Comparison of ENCODE assay signal across 27 mouse cellular contexts in the genomic region with DNA sequence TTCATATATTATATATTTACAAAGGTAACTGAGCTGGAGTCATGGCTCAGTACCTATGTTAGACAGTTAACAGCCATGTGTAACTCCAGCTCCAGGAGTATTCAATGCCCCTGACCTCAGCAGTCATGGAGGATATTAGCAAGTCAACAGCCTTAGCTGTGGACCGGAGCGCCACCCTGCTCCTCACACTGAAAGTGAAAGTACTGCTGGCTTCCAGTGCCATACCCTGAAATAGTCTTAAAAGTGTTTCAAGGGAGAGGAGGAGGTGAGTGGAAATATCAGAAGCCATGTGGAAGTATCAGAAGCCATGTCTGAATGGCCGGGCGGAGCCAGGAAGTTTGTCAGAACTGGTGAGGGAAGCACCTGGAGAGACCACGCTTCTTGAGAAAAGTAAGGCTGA. TPM values are rescaled to one million over a fixed set of nuclear protein-coding genes. Genes with fewer than 3 reads are reported as not detected.
DNase-seq lines count a peak whose midpoint lies in the region; ATAC-seq and TF ChIP-seq lines count a peak whose summit lies in the region.
"Had no signal": no experiment of that assay in that cellular context is flagged by ENCODE, and none has a peak within 500 bp of the region (broad histone marks: within the 10 kb centered on the region; RNA-seq: fewer than 3 reads in every experiment).

No protein-coding gene starts in this region.

- H3K9me3 ChIP-seq in intestine, postnatal 0 days (ENCODE audit: control insufficient read depth), result no peaks in the 10 kb centered on the region
- H3K9me3 ChIP-seq in intestine, embryonic 16.5 days (ENCODE audit: control insufficient read depth, low read length), result no peaks in the 10 kb centered on the region
- H3K9me3 ChIP-seq: embryonic facial prominence, embryonic 13.5 days; G1E; heart, embryonic 12.5 days; hindbrain, embryonic 10.5 days; intestine, embryonic 15.5 days; limb, embryonic 12.5 days had no signal

- H3K36me3 ChIP-seq in intestine, postnatal 0 days (ENCODE audit: control insufficient read depth, insufficient read depth), result no peaks in the 10 kb centered on the region
- H3K36me3 ChIP-seq in intestine, embryonic 16.5 days (ENCODE audit: control insufficient read depth, insufficient read depth, low read length), result no peaks in the 10 kb centered on the region
- H3K36me3 ChIP-seq: embryonic facial prominence, embryonic 13.5 days; heart, embryonic 12.5 days; hindbrain, embryonic 10.5 days; intestine, embryonic 15.5 days; limb, embryonic 12.5 days had no signal

- WGBS in intestine, postnatal 0 days, result 81% methylated on average over 5 of the region's 5 CpGs
- 88% methylated on average over 5 of the region's 5 CpGs for WGBS in intestine, embryonic 16.5 days

- H3K27ac ChIP-seq in intestine, postnatal 0 days (ENCODE audit: low read depth, low read length), result no peak overlapping the region
- no peak overlapping the region for H3K27ac ChIP-seq in intestine, embryonic 16.5 days (ENCODE audit: low read length)
- H3K27ac ChIP-seq in left cerebral cortex, adult 2 months, result no peak overlapping the region
- H3K27ac ChIP-seq: embryonic facial prominence, embryonic 13.5 days; hindbrain, embryonic 10.5 days; intestine, embryonic 15.5 days; limb, embryonic 12.5 days had no signal

- peak; percentile 53 for DNase-seq in CD4-positive helper T cell, adult 2 months (ENCODE audit: low read depth, low spot score)
- DNase-seq in ZHBTc4 (ENCODE audit: low read depth, low spot score), result peak; percentile 21
- DNase-seq in cerebellum, adult 9-11 months, result no peak
- no peak for DNase-seq in urinary bladder, postnatal 14 days (ENCODE audit: low spot score)
- no peak for DNase-seq in left cerebral cortex, adult 2 months (ENCODE audit: extremely low spot score in 1 of 2, low spot score in 2 of 2)
- DNase-seq: adrenal gland, postnatal 10 days; cerebellum, adult 11-12 months; gastrocnemius, postnatal 25 days; kidney, postnatal 14 days; right cerebral cortex, adult 18-20 months; thymus, adult 2 months had no signal

- ATAC-seq in intestine, postnatal 0 days, result no peak
- no peak for ATAC-seq in intestine, embryonic 16.5 days
- ATAC-seq in megakaryocyte, adult 5-6 weeks (ENCODE audit: poor library complexity, severe bottlenecking), result 0 out of 2 replicates have a peak, but pooled peaks have one; percentile 17
- ATAC-seq: intestine, embryonic 15.5 days; midbrain, embryonic 16.5 days had no signal

- no peaks in the 10 kb centered on the region for H3K4me1 ChIP-seq in intestine, postnatal 0 days (replicated peaks; ENCODE audit: control insufficient read depth, insufficient read depth, low read length)
- no peaks in the 10 kb centered on the region for H3K4me1 ChIP-seq in intestine, embryonic 16.5 days (ENCODE audit: control insufficient read depth, insufficient read depth, low read length)
- H3K4me1 ChIP-seq: embryonic facial prominence, embryonic 13.5 days; heart, embryonic 12.5 days; hindbrain, embryonic 10.5 days; intestine, embryonic 15.5 days; limb, embryonic 12.5 days had no signal

- no peak overlapping the region for H3K4me2 ChIP-seq in intestine, postnatal 0 days (replicated peaks; ENCODE audit: low read depth)
- no peak overlapping the region for H3K4me2 ChIP-seq in intestine, embryonic 16.5 days (ENCODE audit: low read depth, low read length)
- H3K4me2 ChIP-seq: embryonic facial prominence, embryonic 13.5 days; heart, embryonic 12.5 days; intestine, embryonic 15.5 days; limb, embryonic 12.5 days had no signal

- intact Hi-C loops in left cerebral cortex, adult 2 months (cut with DNase I), result no loop called here

- no peak overlapping the region for H3K9ac ChIP-seq in intestine, postnatal 0 days (ENCODE audit: low read depth, low read length)
- no peak overlapping the region for H3K9ac ChIP-seq in intestine, embryonic 16.5 days (ENCODE audit: low read depth, low read length)
- H3K9ac ChIP-seq: embryonic facial prominence, embryonic 13.5 days; heart, embryonic 12.5 days; intestine, embryonic 15.5 days; limb, embryonic 12.5 days had no signal

- peak; percentile 26 for TF ChIP-seq CTCF in intestine, postnatal 0 days (IDR thresholded peaks at IDR 0.05; ENCODE audit: low read depth)
- TF ChIP-seq CTCF in left cerebral cortex, adult 2 months (IDR thresholded peaks at IDR 0.05), result no peak

- no peak overlapping the region for H3K4me3 ChIP-seq in intestine, postnatal 0 days (ENCODE audit: low read depth, low read length)
- no peak overlapping the region for H3K4me3 ChIP-seq in intestine, embryonic 16.5 days (ENCODE audit: low read length)
- H3K4me3 ChIP-seq in left cerebral cortex, adult 2 months, result no peak overlapping the region
- H3K4me3 ChIP-seq: embryonic facial prominence, embryonic 13.5 days; heart, embryonic 12.5 days; hindbrain, embryonic 10.5 days; intestine, embryonic 15.5 days; limb, embryonic 12.5 days; megakaryocyte, embryonic 14.5 days had no signal

- no peaks in the 10 kb centered on the region for H3K27me3 ChIP-seq in intestine, postnatal 0 days (replicated peaks; ENCODE audit: control insufficient read depth, insufficient read depth, low read length)
- H3K27me3 ChIP-seq in intestine, embryonic 16.5 days (replicated peaks; ENCODE audit: control insufficient read depth, insufficient read depth, low read length), result no peaks in the 10 kb centered on the region
- H3K27me3 ChIP-seq: embryonic facial prominence, embryonic 13.5 days; heart, embryonic 12.5 days; intestine, embryonic 15.5 days; limb, embryonic 12.5 days had no signal

RNA-seq across cellular contexts. Expression of gene Ccrl2, which starts 10.1 kb away (rescaled TPM):
- 2.7 and 3.8 TPM in 2 replicates for polyA plus RNA-seq in intestine, postnatal 0 days (2015; fragmentation: Nextera tagmentation; extraction: Ambion mirVana)
- polyA plus RNA-seq in intestine, embryonic 16.5 days (2015; fragmentation: Nextera tagmentation; extraction: Ambion mirVana), result 1.9 and 2.5 TPM in 2 replicates
- total RNA-seq in megakaryocyte, adult 5-6 weeks (2015), result 3.7 and 8.9 TPM in 2 replicates
- 4.3 and 11.1 TPM in 2 replicates for total RNA-seq in megakaryocyte, adult 5-6 weeks (2017)
- total RNA-seq in left cerebral cortex, adult 2 months (2021), result 1 to 10 TPM in 1 of 2 experiments, under 1 TPM in 1; 0.49 to 1.3 TPM
- polyA plus RNA-seq: C2C12 had no signal

RNA-seq across cellular contexts. Expression of gene Ltf, which starts 28.2 kb away (rescaled TPM):
- polyA plus RNA-seq in intestine, postnatal 0 days (2015; fragmentation: Nextera tagmentation; extraction: Ambion mirVana), result 8.3 and 14.1 TPM in 2 replicates
- polyA plus RNA-seq in intestine, embryonic 16.5 days (2015; fragmentation: Nextera tagmentation; extraction: Ambion mirVana), result 3.2 and 3.4 TPM in 2 replicates
- 1,347 and 1,763 TPM in 2 replicates for total RNA-seq in megakaryocyte, adult 5-6 weeks (2015)
- total RNA-seq in megakaryocyte, adult 5-6 weeks (2017), result 1,568 and 2,380 TPM in 2 replicates
- total RNA-seq in left cerebral cortex, adult 2 months (2021), result 1 to 10 TPM in 1 of 2 experiments, not detected in 1; 1.1 TPM
- total RNA-seq: gastrocnemius, postnatal 25 days; left cerebral cortex, adult 8-10 months had no signal
- polyA plus RNA-seq: C2C12; cortical plate, adult 2 months; G1E; neural tube, embryonic 11.5 days had no signal

RNA-seq across cellular contexts. Expression of gene Rtp3, which starts 56.9 kb away (rescaled TPM):
- polyA plus RNA-seq in intestine, postnatal 0 days (2015; fragmentation: Nextera tagmentation; extraction: Ambion mirVana), result 0.10 and 0.17 TPM in 2 replicates
- polyA plus RNA-seq in intestine, embryonic 16.5 days (2015; fragmentation: Nextera tagmentation; extraction: Ambion mirVana), result 0.18 and 0.55 TPM in 2 replicates
- total RNA-seq in megakaryocyte, adult 5-6 weeks (2015), result not detected in 2 replicates
- not detected in 2 replicates for total RNA-seq in megakaryocyte, adult 5-6 weeks (2017)
- under 1 TPM; 0.19 to 0.48 TPM for total RNA-seq in left cerebral cortex, adult 2 months (2021)
- polyA plus RNA-seq: C2C12; G1E; hindbrain, embryonic 10.5 days; limb, embryonic 12.5 days; neural tube, embryonic 11.5 days; stomach, embryonic 14.5 days had no signal

Comparison
In these comparisons a context has a peak if more than half of its experiments do, and no peak if none do; other contexts are left out.
1. DNase-seq: peak in CD4-positive helper T cell, adult 2 months (single experiment) and ZHBTc4 (single experiment); none in cerebellum, adult 9-11 months (single experiment), urinary bladder, postnatal 14 days (single experiment) and left cerebral cortex, adult 2 months (0 of 2).
2. RNA of gene Ltf, which starts 28.2 kb away (total RNA-seq): 1,347 to 2,380 TPM in megakaryocyte, adult 5-6 weeks; 1.1 TPM in left cerebral cortex, adult 2 months; every median in the first group is over 100 times any median in the second.